Mouse (Mus musculus) testis, postnatal 10 days (tissue): Measurements from ENCODE around the gene Osgin1.

Experiments
- DNase-seq: peaks from one replicate; pipeline ENCODE4 v3.0.0; 2021; ENCODE audit warnings: low spot score

Gene Osgin1

GRCm38 (mm10) chr8:119446211-119446989, 12.5 kb downstream of the Osgin1 start, which contains the start of gene Necab2:
TSS of gene Necab2 (plus strand) at chr8:119446719.
- peak; percentile 97 for DNase-seq

GRCm38 (mm10) chr8:119446990-119447780, 13.3 kb downstream of the Osgin1 start:
- peak; percentile 75 for DNase-seq

- DNase-seq: no peak
Observed at GRCm38 (mm10) chr8:119447781-119448170, 13.9 kb downstream of the Osgin1 start.

DNA sequence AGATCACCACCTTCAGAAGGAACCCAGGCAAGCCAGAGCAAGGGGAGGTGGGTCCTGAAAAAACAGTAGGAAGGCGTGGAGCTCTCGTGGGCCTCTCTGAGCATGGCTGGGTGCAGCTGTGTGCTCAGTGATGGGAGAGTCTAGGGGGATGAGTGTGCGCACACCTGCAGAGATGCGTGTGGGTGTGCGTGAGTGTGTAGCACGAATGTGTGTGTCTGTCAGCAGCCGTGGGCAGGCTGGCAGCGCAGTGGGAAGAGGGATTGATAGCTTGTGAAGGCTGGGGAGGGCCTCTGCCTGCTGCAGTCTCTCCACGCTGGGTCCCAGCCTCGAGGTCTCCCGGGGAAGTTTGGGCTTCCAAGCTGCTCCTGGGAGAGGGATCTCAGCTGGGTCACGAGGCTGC, 15.7 kb downstream of the Osgin1 start:
- no peak for DNase-seq

GRCm38 (mm10) chr8:119451131-119451530, 17.2 kb downstream of the Osgin1 start:
- DNase-seq: no peak

DNA sequence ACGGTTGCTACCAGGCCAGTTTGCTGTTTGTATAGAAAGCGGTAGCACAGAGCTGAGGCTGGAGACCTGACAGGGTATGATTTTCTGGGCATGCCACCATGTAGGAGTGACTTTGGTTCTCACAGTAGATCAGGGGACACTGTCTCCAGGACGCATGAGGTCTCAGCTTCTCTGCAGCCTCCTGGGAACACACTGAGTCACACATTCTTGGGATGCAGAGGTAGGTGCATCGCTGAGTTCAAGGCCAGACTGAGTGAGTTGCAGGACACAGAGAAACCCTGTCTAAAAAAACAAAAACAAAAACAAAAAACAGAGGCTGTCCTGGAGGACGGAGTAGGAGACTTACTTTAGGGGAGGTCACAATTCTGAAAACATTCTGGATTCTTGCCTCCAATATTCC, 19.0 kb downstream of the Osgin1 start:
- DNase-seq: no peak

GRCm38 (mm10) chr8:119456045-119456444, 22.1 kb downstream of the Osgin1 start:
- no peak for DNase-seq

- DNase-seq: no peak
Observed at GRCm38 (mm10) chr8:119459724-119460123, 25.8 kb downstream of the Osgin1 start.

DNA sequence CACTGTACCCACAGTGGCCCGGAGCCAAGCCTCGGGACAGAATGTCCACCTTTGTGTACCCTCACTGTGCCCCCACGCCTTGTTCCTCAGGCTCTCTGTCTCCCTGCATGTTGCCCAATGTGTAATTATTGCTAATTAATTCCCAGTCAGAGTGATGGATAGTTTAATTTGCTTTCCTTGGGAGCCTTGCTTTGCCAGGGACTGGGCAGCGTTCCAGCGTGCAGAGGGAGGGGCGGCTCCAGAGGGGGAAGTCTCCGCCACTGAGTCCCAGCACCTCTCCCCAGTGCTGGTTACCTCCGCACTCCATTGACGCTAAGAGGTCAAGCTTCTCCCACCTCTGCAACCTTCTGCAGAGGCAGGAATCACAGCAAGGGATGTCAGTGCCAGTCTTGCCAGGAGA, 27.4 kb downstream of the Osgin1 start:
- no peak for DNase-seq

GRCm38 (mm10) chr8:119463709-119464108, 29.8 kb downstream of the Osgin1 start:
- DNase-seq: no peak

GRCm38 (mm10) chr8:119466105-119466504, 32.2 kb downstream of the Osgin1 start:
- DNase-seq: peak; percentile 58

- DNase-seq: no peak
Observed at GRCm38 (mm10) chr8:119466794-119467193, 32.9 kb downstream of the Osgin1 start.

GRCm38 (mm10) chr8:119468091-119468490, 34.2 kb downstream of the Osgin1 start:
- DNase-seq: no peak

DNA sequence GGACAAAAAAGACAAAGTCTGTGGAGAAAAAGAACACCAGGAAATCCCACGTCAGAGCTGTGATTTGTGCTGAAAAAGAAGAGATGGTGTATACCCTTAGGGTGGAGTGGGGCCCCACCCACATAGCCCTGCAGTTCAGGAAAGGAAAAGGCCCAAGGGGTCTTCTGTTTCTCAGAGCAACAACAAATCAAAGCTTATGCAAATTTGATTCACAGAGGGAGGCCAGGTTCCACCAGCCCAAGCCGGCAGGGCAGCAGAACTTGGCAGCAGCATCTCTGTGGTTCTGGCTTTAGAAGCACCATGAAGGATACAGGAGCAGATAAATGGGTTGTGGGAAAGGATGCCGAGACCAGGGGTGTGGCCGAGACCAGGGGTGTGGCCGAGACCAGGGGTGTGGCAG, 44.8 kb downstream of the Osgin1 start:
- no peak for DNase-seq

DNA sequence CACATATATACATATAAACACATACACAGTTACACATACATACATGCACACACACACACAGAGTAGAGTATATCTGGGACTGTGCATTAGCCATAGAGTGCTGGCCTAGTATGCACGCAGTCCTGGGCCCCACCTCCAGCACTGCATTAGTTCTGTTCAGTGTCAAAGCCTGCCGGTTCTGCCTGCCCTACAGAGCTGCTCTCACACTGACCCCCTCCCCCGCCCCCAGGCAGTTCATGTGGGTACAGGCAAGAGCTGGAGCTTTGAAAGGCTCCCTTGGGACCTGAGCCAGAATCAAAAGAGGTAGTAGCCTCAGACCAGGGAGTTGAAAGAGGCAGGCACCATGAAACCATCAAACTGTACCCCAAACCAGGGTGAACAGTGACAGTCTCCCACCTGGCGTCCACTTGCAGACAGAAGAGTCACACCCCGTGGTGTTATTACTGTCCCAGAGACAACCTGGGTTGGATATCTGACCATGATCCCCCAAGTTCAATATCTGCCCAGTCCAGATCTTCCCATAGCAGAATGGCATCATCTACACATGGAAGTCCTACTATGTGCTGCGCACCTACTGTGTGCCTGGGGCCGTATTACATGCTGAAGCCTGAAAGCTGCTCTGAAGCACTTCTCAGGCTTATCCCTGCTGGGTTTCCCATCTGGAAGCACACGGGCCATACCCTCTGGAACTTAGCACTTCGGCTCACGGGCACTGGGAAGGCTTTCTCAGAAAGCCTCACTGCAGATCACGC, 50.4 kb downstream of the Osgin1 start:
- DNase-seq: no peak

- no peak for DNase-seq
Observed at GRCm38 (mm10) chr8:119487093-119487492, 53.2 kb downstream of the Osgin1 start.
